Mouse (Mus musculus) G1E (cell line): ENCODE data around the gene Zfp879. TPM values are rescaled to one million over a fixed set of nuclear protein-coding genes. Genes with fewer than 3 reads are reported as not detected.
A peak's percentile ranks its signal among the peaks of the same experiment; 100 is the strongest.

ENCODE experiments used
- ATAC-seq: 2 replicates; pipeline ENCODE4 v1.8.0; 2016; ENCODE audit warnings: mild to moderate bottlenecking; ENCODE audit not compliant: insufficient number of reproducible peaks, poor library complexity, low FRiP score, severe bottlenecking; ENCODE audit errors: extremely low read depth
- DNase-seq: peaks from one replicate; pipeline ENCODE4 v3.0.0; 2012; ENCODE audit warnings: low spot score
- H3K27me3 ChIP-seq: 2 replicates; pipeline ENCODE4 v1.6.1; 2012; ENCODE audit warnings: mild to moderate bottlenecking, low read length, inconsistent platforms; ENCODE audit not compliant: insufficient read depth
- H3K36me3 ChIP-seq: replicated peaks from 2 replicates; pipeline ENCODE3; 2012; ENCODE audit warnings: mild to moderate bottlenecking, inconsistent platforms
- H3K4me1 ChIP-seq: 2 replicates; pipeline ENCODE4 v1.6.1; 2012; ENCODE audit warnings: low read depth, low read length, inconsistent platforms, mixed read lengths; ENCODE audit not compliant: insufficient read depth
- H3K4me3 ChIP-seq: 2 replicates; pipeline ENCODE4 v1.5.1; 2012; ENCODE audit warnings: low read depth, mild to moderate bottlenecking, inconsistent platforms, low read length, moderate library complexity, mixed read lengths
- H3K9me3 ChIP-seq: replicated peaks from 2 replicates; pipeline ENCODE4 v1.6.1; 2012; ENCODE audit warnings: inconsistent platforms
- CTCF ChIP-seq: IDR thresholded peaks from 2 replicates; pipeline ENCODE4 v1.5.1; 2012; ENCODE audit warnings: low read depth, low read length, inconsistent platforms, mixed read lengths
- GATA1 ChIP-seq: IDR thresholded peaks from 2 replicates; pipeline ENCODE4 v1.6.1; 2012; ENCODE audit warnings: borderline replicate concordance, low read length, inconsistent platforms, mixed read lengths
- GATA2 ChIP-seq: IDR thresholded peaks from 2 replicates; pipeline ENCODE4 v1.6.1; 2012; ENCODE audit warnings: low read depth, low read length, inconsistent platforms, borderline replicate concordance
- POLR2AphosphoS5 ChIP-seq: IDR thresholded peaks from 2 replicates; pipeline ENCODE4 v1.6.1; 2012; ENCODE audit warnings: low read depth, low read length, inconsistent platforms; ENCODE audit not compliant: insufficient replicate concordance
- TAL1 ChIP-seq: conservative IDR thresholded peaks from 2 replicates; pipeline ENCODE4 v1.6.1; 2012; ENCODE audit warnings: low read depth, low read length, inconsistent platforms, mixed read lengths
- polyA plus RNA-seq: library from polyadenylated mRNA; stranded (reverse); fragments of >175 nt; gene quantifications from 2 replicates; pipeline ENCODE4 v1.2.3, GENCODE M21; 2012
- total RNA-seq, 2 experiments: library from RNA; stranded (forward) in 1 of 2; stranded (reverse) in 1 of 2; fragments of 200-1000 nt in 1 of 2; fragments of >200 nt in 1 of 2; fragmentation: Nextera tagmentation in 1 of 2; gene quantifications; 2 replicates each; pipeline ENCODE4 v1.2.3; 2014 to 2017

Zfp879 gene
- total and polyA plus RNA-seq, 3 experiments, result 0.05 TPM; not detected in 2

GRCm38 (mm10) chr11:50850989-50851601, 9.7 kb upstream of the Zfp879 start:
- TF ChIP-seq GATA2, result no peak
- TF ChIP-seq CTCF, result no peak
- no peak for TF ChIP-seq POLR2AphosphoS5
- TF ChIP-seq TAL1, result no peak
- TF ChIP-seq GATA1, result no peak
- ATAC-seq (no peak), DNase-seq (no peak)
- no peaks in the 10 kb centered on the region for H3K36me3 ChIP-seq
- H3K4me1 ChIP-seq, result no peaks in the 10 kb centered on the region
- no peaks in the 10 kb centered on the region for H3K27me3 ChIP-seq
- peaks cover 85% of the 10 kb centered on the region for H3K9me3 ChIP-seq
- peak overlapping the region; percentile 28; the same call in 1 of the 2 replicates for H3K4me3 ChIP-seq

- H3K4me1 ChIP-seq, result no peaks in the 10 kb centered on the region
- H3K9me3 ChIP-seq, result peaks cover 86% of the 10 kb centered on the region
- no peaks in the 10 kb centered on the region for H3K27me3 ChIP-seq
- DNase-seq (no peak), ATAC-seq (no peak)
- TF ChIP-seq GATA1, result no peak
- no peak for TF ChIP-seq TAL1
- TF ChIP-seq GATA2, result no peak
- no peak for TF ChIP-seq CTCF
- no peak for TF ChIP-seq POLR2AphosphoS5
- H3K4me3 ChIP-seq, result peak within 1 kb of the TSS; percentile 28; the same call in 1 of the 2 replicates
- H3K36me3 ChIP-seq, result no peaks in the 10 kb centered on the region
These were observed 8.9 kb upstream of the Zfp879 start, which contains the start of gene Grm6 for GRCm38 (mm10) chr11:50850177-50850735. Gene Grm6, plus strand, starts transcription at chr11:50850685.

- Histone ChIP-seq H3K27me3 (no peaks in the 10 kb centered on the region), H3K9me3 (peaks cover 87% of the 10 kb centered on the region), H3K4me3 (no peak overlapping the region), H3K36me3 (no peaks in the 10 kb centered on the region), H3K4me1 (no peaks in the 10 kb centered on the region)
- ATAC-seq (no peak), DNase-seq (no peak)
- no peak for TF ChIP-seq CTCF
These were observed 8.0 kb upstream of the Zfp879 start for GRCm38 (mm10) chr11:50849310-50849709.

GRCm38 (mm10) chr11:50848520-50849137, 7.3 kb upstream of the Zfp879 start:
- DNase-seq, result no peak
- no peak overlapping the region for H3K4me3 ChIP-seq
- no peaks in the 10 kb centered on the region for H3K36me3 ChIP-seq
- TF ChIP-seq TAL1 (no peak), GATA2 (no peak), CTCF (no peak), POLR2AphosphoS5 (no peak), GATA1 (no peak)
- H3K27me3 ChIP-seq, result no peaks in the 10 kb centered on the region
- ATAC-seq, result no peak
- peaks cover 83% of the 10 kb centered on the region for H3K9me3 ChIP-seq
- H3K4me1 ChIP-seq, result no peaks in the 10 kb centered on the region

GRCm38 (mm10) chr11:50847047-50847446, 5.7 kb upstream of the Zfp879 start:
- H3K4me1 ChIP-seq, result no peaks in the 10 kb centered on the region
- TF ChIP-seq POLR2AphosphoS5 (no peak), GATA1 (no peak), TAL1 (no peak)
- no peak for DNase-seq
- ATAC-seq, result no peak
- H3K27me3 ChIP-seq, result no peaks in the 10 kb centered on the region
- peaks cover 72% of the 10 kb centered on the region for H3K9me3 ChIP-seq
- H3K36me3 ChIP-seq, result no peaks in the 10 kb centered on the region
- H3K4me3 ChIP-seq, result no peak overlapping the region

GRCm38 (mm10) chr11:50845951-50846350, 4.6 kb upstream of the Zfp879 start:
- Histone ChIP-seq H3K4me3 (no peak overlapping the region), H3K27me3 (no peaks in the 10 kb centered on the region), H3K9me3 (peaks cover 69% of the 10 kb centered on the region), H3K36me3 (no peaks in the 10 kb centered on the region), H3K4me1 (no peaks in the 10 kb centered on the region)
- no peak for ATAC-seq
- DNase-seq, result no peak
- TF ChIP-seq CTCF (no peak), TAL1 (no peak), POLR2AphosphoS5 (no peak), GATA1 (no peak), GATA2 (no peak)

GRCm38 (mm10) chr11:50835727-50836126, 5.6 kb downstream of the Zfp879 start:
- DNase-seq, result no peak
- Histone ChIP-seq H3K27me3 (no peaks in the 10 kb centered on the region), H3K4me3 (no peak overlapping the region), H3K4me1 (no peaks in the 10 kb centered on the region), H3K9me3 (peaks cover 57% of the 10 kb centered on the region), H3K36me3 (no peaks in the 10 kb centered on the region)
- no peak for TF ChIP-seq GATA1
- no peak for TF ChIP-seq CTCF
- no peak for ATAC-seq
